Mouse (Mus musculus): ENCODE measurements around the gene Krtap4-16. TPM values are rescaled to one million over a fixed set of nuclear protein-coding genes. Genes with fewer than 3 reads are reported as not detected.
"Not testable (repeated sequence)": the region's sequence is repeated elsewhere in the genome, so short reads cannot be mapped to it uniquely, and the experiment has no call there.

Gene Krtap4-16
- polyA plus RNA-seq (2012; ENCODE audit: insufficient read depth, insufficient read length, low replicate concordance, missing spikeins) = not detected in 2 replicates

DNA sequence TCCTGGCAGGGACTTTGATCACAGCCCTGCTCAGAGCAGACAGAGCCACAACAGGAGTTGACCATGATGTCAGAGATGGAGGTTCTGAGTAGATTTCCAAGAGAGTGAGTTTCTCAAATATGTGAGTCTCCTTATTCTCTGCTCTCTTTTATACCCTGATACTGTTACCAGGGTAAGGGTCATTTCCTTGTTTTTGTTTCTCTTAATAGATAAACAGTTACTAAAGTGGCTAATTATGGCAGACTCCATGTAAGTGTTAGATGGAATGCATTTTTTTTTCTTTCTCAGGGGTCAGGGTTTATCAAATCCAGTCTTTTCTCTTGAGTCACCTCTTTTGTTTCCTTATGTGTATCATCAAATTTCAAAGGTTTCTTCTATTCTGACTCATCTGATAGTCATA is at the start of gene Krtap4-16:
Gene Krtap4-16, minus strand, starts transcription at position 101 of the 400 bp plus-strand sequence.
- H3K4me3 ChIP-seq (ENCODE audit: insufficient read depth, low read depth, low read length) = no peak within 1 kb of the TSS
- H3K27ac ChIP-seq (ENCODE audit: insufficient read depth, low read depth, low read length) = no peak within 1 kb of the TSS
- TF ChIP-seq POLR2A (IDR thresholded peaks at IDR 0.05; ENCODE audit: insufficient read depth, low read depth, low read length) (no peak), CTCF (IDR thresholded peaks at IDR 0.05; ENCODE audit: insufficient read depth, low read depth, low read length) (no peak)
- no peaks in the 10 kb centered on the region for H3K4me1 ChIP-seq (ENCODE audit: control insufficient read depth, insufficient read depth, low read length)

DNA sequence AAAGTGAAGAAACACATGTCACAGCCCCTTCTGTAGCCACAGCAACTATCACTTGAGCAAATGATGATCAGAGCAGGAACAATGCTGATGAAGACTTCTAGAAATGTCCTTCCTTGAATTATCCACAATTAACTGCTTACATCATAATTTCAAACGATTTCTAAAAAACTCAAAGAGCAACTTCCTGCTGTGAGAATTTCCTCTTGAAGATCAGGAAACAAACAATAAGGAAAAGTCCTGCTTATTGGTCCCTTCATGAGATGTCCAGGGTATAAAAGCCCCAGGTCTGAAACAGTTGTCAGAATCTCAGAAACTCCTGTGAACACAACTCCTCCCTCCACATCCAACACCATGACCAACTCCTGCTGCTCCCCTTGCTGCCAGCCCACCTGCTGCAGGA is 27.5 kb upstream of the Krtap4-16 start, which contains the start of gene Gm11567:
Gene Gm11567, plus strand, starts transcription at position 301 of the 400 bp plus-strand sequence.
- 49% methylated on average over 1 of the region's 1 CpGs for WGBS
- H3K27ac ChIP-seq (ENCODE audit: insufficient read depth, low read depth, low read length); H3K4me3 ChIP-seq (ENCODE audit: insufficient read depth, low read depth, low read length); H3K4me1 ChIP-seq (ENCODE audit: control insufficient read depth, insufficient read depth, low read length): not testable (repeated sequence)

DNA sequence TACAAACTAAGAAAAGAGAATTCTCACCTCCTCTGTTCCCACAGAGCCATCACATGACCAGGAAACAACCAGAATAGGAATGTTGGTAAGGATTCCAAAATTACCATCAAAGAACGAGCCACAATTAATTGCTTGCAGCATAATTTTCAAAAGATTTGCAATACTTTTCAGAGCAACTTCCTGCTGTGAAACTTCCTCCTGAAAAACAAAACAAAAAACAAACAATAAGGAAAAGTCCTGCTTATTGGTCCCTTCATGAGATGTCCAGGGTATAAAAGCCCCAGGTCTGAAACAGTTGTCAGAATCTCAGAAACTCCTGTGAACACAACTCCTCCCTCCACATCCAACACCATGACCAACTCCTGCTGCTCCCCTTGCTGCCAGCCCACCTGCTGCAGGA is 21.7 kb upstream of the Krtap4-16 start, which contains the start of gene Krtap9-1:
Gene Krtap9-1, plus strand, starts transcription at position 301 of the 400 bp plus-strand sequence.
- not testable (repeated sequence) for H3K4me1 ChIP-seq (ENCODE audit: control insufficient read depth, insufficient read depth, low read length); H3K27ac ChIP-seq (ENCODE audit: insufficient read depth, low read depth, low read length); H3K4me3 ChIP-seq (ENCODE audit: insufficient read depth, low read depth, low read length)
- 34% methylated on average over 1 of the region's 1 CpGs for WGBS

DNA sequence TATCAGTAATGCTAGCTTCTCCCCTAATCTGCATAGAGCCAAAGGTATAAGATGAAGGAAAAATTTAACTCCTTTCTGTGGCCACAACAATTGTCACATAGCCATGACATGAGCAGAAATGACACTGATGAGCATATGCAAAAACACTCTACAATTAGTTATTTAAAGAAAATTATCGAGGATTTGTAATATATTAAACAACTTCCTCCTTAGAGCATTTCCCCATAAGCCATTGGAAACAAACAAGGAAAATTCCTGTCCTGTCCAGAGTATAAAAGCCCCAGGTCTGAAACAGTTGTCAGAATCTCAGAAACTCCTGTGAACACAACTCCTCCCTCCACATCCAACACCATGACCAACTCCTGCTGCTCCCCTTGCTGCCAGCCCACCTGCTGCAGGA is 12.8 kb upstream of the Krtap4-16 start, which contains the start of gene Gm11559:
Gene Gm11559, plus strand, starts transcription at position 301 of the 400 bp plus-strand sequence.
- 66% methylated on average over 1 of the region's 1 CpGs for WGBS

DNA sequence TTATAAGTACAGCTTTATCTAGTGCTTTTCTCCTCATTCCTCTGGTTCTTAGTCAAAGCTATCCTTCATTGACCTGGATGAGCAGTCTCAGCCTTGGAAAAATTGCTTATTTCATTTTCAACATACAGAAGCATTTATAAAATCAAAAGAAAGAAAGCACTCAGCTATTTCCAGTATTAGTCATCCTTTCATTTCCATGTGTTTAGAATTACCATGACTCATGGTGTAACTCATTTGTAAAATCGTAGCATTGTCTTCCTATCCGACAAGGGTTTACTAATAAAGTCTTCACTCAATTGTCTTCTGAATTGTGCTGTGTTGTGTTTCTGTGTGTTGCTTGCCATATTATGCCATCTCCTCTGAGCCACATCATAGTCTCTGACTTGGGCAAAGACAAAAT is 7.4 kb upstream of the Krtap4-16 start:
- no peak for TF ChIP-seq CTCF (IDR thresholded peaks at IDR 0.05; ENCODE audit: insufficient read depth, low read depth, low read length)
- TF ChIP-seq POLR2A (IDR thresholded peaks at IDR 0.05; ENCODE audit: insufficient read depth, low read depth, low read length) = no peak
- 32% methylated on average over 2 of the region's 2 CpGs for WGBS
- Histone ChIP-seq H3K4me1 (ENCODE audit: control insufficient read depth, insufficient read depth, low read length) (no peaks in the 10 kb centered on the region), H3K4me3 (ENCODE audit: insufficient read depth, low read depth, low read length) (no peak overlapping the region), H3K27ac (ENCODE audit: insufficient read depth, low read depth, low read length) (no peak overlapping the region)

More for the DNA sequence above, 12.8 kb upstream of the Krtap4-16 start, which contains the start of gene Gm11559:
- not testable (repeated sequence) for H3K4me1 ChIP-seq (ENCODE audit: control insufficient read depth, insufficient read depth, low read length); H3K4me3 ChIP-seq (ENCODE audit: insufficient read depth, low read depth, low read length); H3K27ac ChIP-seq (ENCODE audit: insufficient read depth, low read depth, low read length)

DNA sequence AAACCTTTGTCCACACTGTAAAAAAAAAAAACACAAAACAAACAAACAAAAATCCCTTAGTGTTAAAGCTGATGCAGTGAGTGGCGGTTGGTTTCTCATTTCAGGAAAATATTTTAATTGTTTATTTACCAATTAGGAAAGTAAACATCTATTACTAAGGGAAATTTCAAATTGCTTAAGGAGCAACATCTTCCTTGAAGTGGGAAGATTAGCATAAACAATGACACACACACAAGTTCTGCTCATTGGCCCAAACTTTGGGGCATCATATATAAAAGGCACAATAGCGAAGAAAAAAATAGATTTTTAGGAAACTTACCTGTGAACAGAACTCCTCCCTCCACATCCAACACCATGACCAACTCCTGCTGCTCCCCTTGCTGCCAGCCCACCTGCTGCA is 6.2 kb upstream of the Krtap4-16 start, which contains the start of gene Gm11568:
Gene Gm11568, plus strand, starts transcription at position 301 of the 400 bp plus-strand sequence.
- Histone ChIP-seq H3K4me1 (ENCODE audit: control insufficient read depth, insufficient read depth, low read length) (no peaks in the 10 kb centered on the region), H3K4me3 (ENCODE audit: insufficient read depth, low read depth, low read length) (no peak within 1 kb of the TSS), H3K27ac (ENCODE audit: insufficient read depth, low read depth, low read length) (no peak within 1 kb of the TSS)
- WGBS = 88% methylated on average over 2 of the region's 2 CpGs
- TF ChIP-seq POLR2A (IDR thresholded peaks at IDR 0.05; ENCODE audit: insufficient read depth, low read depth, low read length) (no peak), CTCF (IDR thresholded peaks at IDR 0.05; ENCODE audit: insufficient read depth, low read depth, low read length) (no peak)

DNA sequence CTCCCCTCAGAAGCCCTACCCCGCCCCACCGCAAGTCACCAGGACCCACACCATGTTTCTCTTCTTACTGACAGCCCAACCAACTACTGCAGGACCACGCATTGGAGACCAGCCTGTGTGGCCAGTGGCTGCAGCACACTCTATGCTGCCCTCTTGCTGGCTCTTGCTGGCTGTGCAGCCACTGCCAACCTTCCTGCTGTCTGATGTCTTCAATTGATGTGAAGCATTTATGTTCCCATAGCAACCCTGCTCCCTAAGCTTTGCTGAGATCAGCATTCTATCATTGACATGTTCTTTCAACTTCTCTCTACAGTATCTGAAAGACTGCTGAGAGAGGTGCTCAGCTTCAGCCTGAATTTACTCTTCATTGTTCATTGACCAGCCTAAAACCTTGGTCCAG is 2.7 kb upstream of the Krtap4-16 start:
- no peak for TF ChIP-seq POLR2A (IDR thresholded peaks at IDR 0.05; ENCODE audit: insufficient read depth, low read depth, low read length)
- no peak for TF ChIP-seq CTCF (IDR thresholded peaks at IDR 0.05; ENCODE audit: insufficient read depth, low read depth, low read length)
- Histone ChIP-seq H3K27ac (ENCODE audit: insufficient read depth, low read depth, low read length) (no peak overlapping the region), H3K4me3 (ENCODE audit: insufficient read depth, low read depth, low read length) (no peak overlapping the region), H3K4me1 (ENCODE audit: control insufficient read depth, insufficient read depth, low read length) (no peaks in the 10 kb centered on the region)
- WGBS = 62% methylated on average over 3 of the region's 3 CpGs

DNA sequence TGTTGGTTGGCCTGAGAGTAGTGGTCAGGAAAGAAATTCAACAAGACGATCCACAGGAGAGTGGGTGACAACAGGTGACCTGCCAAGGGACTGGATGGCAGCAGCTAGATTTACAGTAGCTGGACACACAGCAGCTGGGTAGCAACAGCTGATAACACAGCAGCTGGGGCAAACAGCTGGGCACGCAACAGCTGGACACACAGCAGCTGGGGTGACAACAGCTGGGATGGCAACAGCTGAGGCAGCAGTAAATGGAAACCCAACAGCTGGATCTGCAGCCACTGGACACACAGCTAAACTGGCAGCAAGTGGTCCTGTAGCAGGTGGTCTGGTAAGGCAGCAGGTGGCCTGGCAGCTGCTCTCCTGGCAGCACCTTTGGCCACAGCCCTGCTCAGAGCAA is 4.7 kb downstream of the Krtap4-16 start:
- no peak overlapping the region for H3K27ac ChIP-seq (ENCODE audit: insufficient read depth, low read depth, low read length)
- TF ChIP-seq CTCF (IDR thresholded peaks at IDR 0.05; ENCODE audit: insufficient read depth, low read depth, low read length) (no peak), POLR2A (IDR thresholded peaks at IDR 0.05; ENCODE audit: insufficient read depth, low read depth, low read length) (no peak)
- H3K4me1 ChIP-seq (ENCODE audit: control insufficient read depth, insufficient read depth, low read length) = no peaks in the 10 kb centered on the region
- no peak overlapping the region for H3K4me3 ChIP-seq (ENCODE audit: insufficient read depth, low read depth, low read length)
- 96% methylated on average over 2 of the region's 2 CpGs for WGBS

DNA sequence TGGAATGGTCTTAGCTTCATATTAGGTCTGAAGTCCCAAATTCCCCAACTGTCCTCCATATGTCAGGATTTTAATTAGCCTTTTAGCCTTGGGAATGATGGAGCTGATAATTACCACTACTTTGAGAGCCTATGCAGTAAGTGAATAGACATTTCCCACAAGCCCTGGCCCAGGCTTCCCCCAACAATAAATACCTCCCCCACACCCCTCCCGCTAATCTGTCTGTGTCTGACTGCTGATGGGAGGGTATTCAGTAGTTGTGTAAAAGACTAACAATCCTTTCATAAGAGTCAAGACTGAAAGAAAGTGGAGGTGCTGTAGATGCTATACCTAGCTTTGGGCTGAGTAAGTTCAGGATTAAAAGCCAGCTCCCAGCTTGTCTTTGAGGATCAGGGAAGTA is 9.2 kb downstream of the Krtap4-16 start:
- Histone ChIP-seq H3K27ac (ENCODE audit: insufficient read depth, low read depth, low read length) (no peak overlapping the region), H3K4me3 (ENCODE audit: insufficient read depth, low read depth, low read length) (no peak overlapping the region), H3K4me1 (ENCODE audit: control insufficient read depth, insufficient read depth, low read length) (no peaks in the 10 kb centered on the region)
- WGBS = 40% methylated on average over 1 of the region's 1 CpGs
- TF ChIP-seq POLR2A (IDR thresholded peaks at IDR 0.05; ENCODE audit: insufficient read depth, low read depth, low read length) = no peak
- TF ChIP-seq CTCF (IDR thresholded peaks at IDR 0.05; ENCODE audit: insufficient read depth, low read depth, low read length) = no peak

DNA sequence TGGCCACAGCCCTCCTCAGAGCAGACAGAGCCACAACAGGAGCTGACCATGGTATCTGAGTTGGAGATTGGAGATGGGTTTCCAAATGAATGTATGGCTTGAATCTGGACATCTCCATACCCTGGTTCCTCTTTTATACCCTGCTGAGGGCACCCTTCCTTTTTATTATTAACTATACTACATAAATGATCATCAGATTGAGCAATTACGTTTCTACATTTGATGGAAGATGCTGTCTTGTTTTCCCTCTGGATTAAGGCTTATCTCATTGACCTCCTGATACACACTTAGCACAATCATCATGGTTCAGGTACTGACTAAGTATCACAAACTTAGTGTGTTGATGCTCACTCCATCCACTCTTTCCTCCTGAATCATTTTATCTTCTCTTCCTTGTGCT is 13.4 kb downstream of the Krtap4-16 start, which contains the start of gene 2300003K06Rik:
Gene 2300003K06Rik, minus strand, starts transcription at position 101 of the 400 bp plus-strand sequence.
- no peaks in the 10 kb centered on the region for H3K4me1 ChIP-seq (ENCODE audit: control insufficient read depth, insufficient read depth, low read length)
- H3K4me3 ChIP-seq (ENCODE audit: insufficient read depth, low read depth, low read length) = no peak within 1 kb of the TSS
- TF ChIP-seq CTCF (IDR thresholded peaks at IDR 0.05; ENCODE audit: insufficient read depth, low read depth, low read length) = no peak
- no peak for TF ChIP-seq POLR2A (IDR thresholded peaks at IDR 0.05; ENCODE audit: insufficient read depth, low read depth, low read length)
- 76% methylated on average over 1 of the region's 1 CpGs for WGBS
- H3K27ac ChIP-seq (ENCODE audit: insufficient read depth, low read depth, low read length) = no peak within 1 kb of the TSS

DNA sequence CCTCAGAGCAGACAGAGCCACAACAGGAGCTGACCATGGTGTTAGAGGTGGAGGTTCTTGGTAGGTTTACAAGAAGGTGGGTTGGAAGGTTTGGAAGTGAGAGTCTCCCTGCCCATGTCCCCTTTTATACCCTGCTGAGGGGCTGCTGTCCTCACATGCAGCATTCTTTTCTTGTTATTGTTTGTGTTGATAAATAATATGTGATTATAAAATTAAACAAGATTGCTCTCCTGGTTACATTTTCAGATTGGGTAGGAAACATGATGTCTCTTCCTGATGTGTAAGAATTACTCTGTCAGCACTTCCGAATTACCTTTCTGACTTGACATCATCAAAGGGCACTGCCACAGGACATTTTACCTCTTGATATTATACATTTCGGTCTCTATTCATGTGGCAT is 35.8 kb downstream of the Krtap4-16 start, which contains the start of gene Gm11564:
Gene Gm11564, minus strand, starts transcription at position 101 of the 400 bp plus-strand sequence.
- H3K27ac ChIP-seq (ENCODE audit: insufficient read depth, low read depth, low read length); H3K4me3 ChIP-seq (ENCODE audit: insufficient read depth, low read depth, low read length); H3K4me1 ChIP-seq (ENCODE audit: control insufficient read depth, insufficient read depth, low read length): not testable (repeated sequence)
- 89% methylated on average over 2 of the region's 2 CpGs for WGBS

DNA sequence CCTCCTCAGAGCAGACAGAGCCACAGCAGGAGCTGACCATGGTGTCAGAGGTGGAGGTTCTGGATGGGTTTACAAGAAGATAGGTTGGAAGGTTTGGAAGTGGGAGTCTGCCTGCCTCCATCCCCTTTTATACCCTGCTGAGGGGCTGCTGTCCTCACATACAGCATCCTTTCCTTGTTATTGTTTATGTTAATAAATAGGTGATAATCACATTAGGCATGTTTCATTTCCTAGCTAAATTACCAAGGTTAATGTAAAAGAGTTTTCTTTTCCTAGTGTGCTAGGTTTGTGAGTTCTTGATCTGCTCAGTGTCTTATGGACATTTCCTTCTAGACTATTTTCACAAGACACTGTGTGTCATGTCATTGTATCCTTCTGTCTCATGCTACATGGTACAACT is 41.6 kb downstream of the Krtap4-16 start, which contains the start of gene Krtap4-13:
Gene Krtap4-13, minus strand, starts transcription at position 101 of the 400 bp plus-strand sequence.
- H3K27ac ChIP-seq (ENCODE audit: insufficient read depth, low read depth, low read length); H3K4me3 ChIP-seq (ENCODE audit: insufficient read depth, low read depth, low read length); H3K4me1 ChIP-seq (ENCODE audit: control insufficient read depth, insufficient read depth, low read length): not testable (repeated sequence)

DNA sequence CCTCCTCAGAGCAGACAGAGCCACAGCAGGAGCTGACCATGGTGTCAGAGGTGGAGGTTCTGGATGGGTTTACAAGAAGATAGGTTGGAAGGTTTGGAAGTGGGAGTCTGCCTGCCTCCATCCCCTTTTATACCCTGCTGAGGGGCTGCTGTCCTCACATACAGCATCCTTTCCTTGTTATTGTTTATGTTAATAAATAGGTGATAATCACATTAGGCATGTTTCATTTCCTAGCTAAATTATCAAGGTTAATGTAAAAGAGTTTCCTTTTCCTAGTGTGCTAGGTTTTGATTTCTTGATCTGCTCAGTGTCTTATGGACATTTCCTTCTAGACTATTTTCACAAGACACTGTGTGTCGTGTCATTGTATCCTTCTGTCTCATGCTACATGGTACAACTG is 47.1 kb downstream of the Krtap4-16 start, which contains the start of gene Gm11554:
Gene Gm11554, minus strand, starts transcription at position 101 of the 400 bp plus-strand sequence.
- H3K27ac ChIP-seq (ENCODE audit: insufficient read depth, low read depth, low read length); H3K4me1 ChIP-seq (ENCODE audit: control insufficient read depth, insufficient read depth, low read length); H3K4me3 ChIP-seq (ENCODE audit: insufficient read depth, low read depth, low read length): not testable (repeated sequence)
- WGBS = no CpG with 5 or more reads among the region's 1 CpGs
